Mouse (Mus musculus) retina, postnatal 7 days (tissue): ENCODE data around the gene Camta1.

Experiments
- DNase-seq: peaks from one replicate; pipeline ENCODE4 v3.0.0-alpha.2; 2012; ENCODE audit warnings: low read depth, low spot score

Gene Camta1

GRCm38 (mm10) chr4:151861806-151862739, at the start of gene Camta1:
Gene Camta1, minus strand, starts transcription at chr4:151861876.
- DNase-seq, result peak; percentile 99

- DNase-seq, result no peak
Measured at GRCm38 (mm10) chr4:151908809-151909208, 47.1 kb upstream of the Camta1 start.

- DNase-seq, result no peak
Measured at GRCm38 (mm10) chr4:151907577-151908343, 46.1 kb upstream of the Camta1 start.

- DNase-seq, result no peak
Measured at GRCm38 (mm10) chr4:151905621-151906020, 43.9 kb upstream of the Camta1 start.

- no peak for DNase-seq
Measured at GRCm38 (mm10) chr4:151904098-151904497, 42.4 kb upstream of the Camta1 start.

- no peak for DNase-seq
Measured at GRCm38 (mm10) chr4:151902689-151903241, 41.1 kb upstream of the Camta1 start.

- DNase-seq, result no peak
Measured at GRCm38 (mm10) chr4:151902046-151902688, 40.5 kb upstream of the Camta1 start.

- no peak for DNase-seq
Measured at GRCm38 (mm10) chr4:151901422-151901821, 39.7 kb upstream of the Camta1 start.

GRCm38 (mm10) chr4:151900735-151901134, 39.1 kb upstream of the Camta1 start:
- no peak for DNase-seq

- no peak for DNase-seq
Measured at GRCm38 (mm10) chr4:151899707-151900384, 38.2 kb upstream of the Camta1 start.

- no peak for DNase-seq
Measured at GRCm38 (mm10) chr4:151898600-151899245, 37.0 kb upstream of the Camta1 start.

- no peak for DNase-seq
Measured at GRCm38 (mm10) chr4:151897069-151897617, 35.5 kb upstream of the Camta1 start.

GRCm38 (mm10) chr4:151895624-151896023, 33.9 kb upstream of the Camta1 start:
- DNase-seq, result no peak

GRCm38 (mm10) chr4:151894926-151895325, 33.2 kb upstream of the Camta1 start:
- DNase-seq, result no peak

GRCm38 (mm10) chr4:151893241-151893640, 31.6 kb upstream of the Camta1 start:
- no peak for DNase-seq

- DNase-seq, result no peak
Measured at GRCm38 (mm10) chr4:151881590-151881989, 19.9 kb upstream of the Camta1 start.

GRCm38 (mm10) chr4:151880044-151880690, 18.5 kb upstream of the Camta1 start:
- no peak for DNase-seq

GRCm38 (mm10) chr4:151876400-151876799, 14.7 kb upstream of the Camta1 start:
- no peak for DNase-seq

- DNase-seq, result no peak
Measured at GRCm38 (mm10) chr4:151863511-151863910, 1.8 kb upstream of the Camta1 start.

GRCm38 (mm10) chr4:151861471-151861805, 238 bp downstream of the Camta1 start:
- DNase-seq, result no peak
